Mouse (Mus musculus): Measurements from ENCODE around the gene Abraxas1. TPM values are rescaled to one million over a fixed set of nuclear protein-coding genes. Genes with fewer than 3 reads are reported as not detected.

Abraxas1 gene
- polyA plus RNA-seq (2017; shearing (Covaris generic)), result 10 to 100 TPM; 32.8 to 33.7 TPM

DNA sequence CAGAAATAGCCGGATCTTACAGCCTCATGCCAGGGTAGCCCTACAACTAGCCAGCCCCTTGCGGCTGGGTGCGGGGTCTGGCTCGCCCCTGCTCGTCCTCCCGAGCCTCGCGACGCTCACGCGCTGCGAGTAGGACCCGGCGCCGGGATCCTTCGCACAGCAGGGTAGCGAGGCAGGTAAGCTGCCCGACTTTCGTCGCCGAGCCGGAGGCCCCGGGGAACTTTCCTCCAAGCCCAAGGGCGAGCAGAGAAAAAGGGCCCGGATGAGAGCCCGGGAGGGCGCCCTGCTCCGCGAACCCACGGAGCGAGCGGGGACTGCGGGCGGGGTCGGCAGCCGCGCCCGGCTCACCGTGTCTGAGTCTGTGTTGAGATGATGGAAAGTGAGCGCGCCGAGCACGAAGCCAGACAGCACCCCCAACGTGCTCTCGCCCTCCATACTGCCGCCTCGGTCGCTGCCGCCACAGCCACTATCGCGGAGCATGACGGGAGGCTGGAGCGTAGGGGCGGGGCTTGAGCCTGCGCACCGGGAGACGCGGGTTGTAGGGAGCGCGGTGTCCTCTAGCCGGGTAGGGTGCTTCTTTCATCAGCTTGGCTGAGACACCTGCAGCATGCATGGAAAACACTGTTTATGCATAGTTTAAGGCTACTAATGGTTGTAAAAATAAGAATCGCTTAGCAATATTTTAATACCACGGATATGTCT is at the start of gene Abraxas1:
Abraxas1 (minus strand) TSS at position 483 of the 702 bp plus-strand sequence.
- peak; percentile 95 for ATAC-seq

DNA sequence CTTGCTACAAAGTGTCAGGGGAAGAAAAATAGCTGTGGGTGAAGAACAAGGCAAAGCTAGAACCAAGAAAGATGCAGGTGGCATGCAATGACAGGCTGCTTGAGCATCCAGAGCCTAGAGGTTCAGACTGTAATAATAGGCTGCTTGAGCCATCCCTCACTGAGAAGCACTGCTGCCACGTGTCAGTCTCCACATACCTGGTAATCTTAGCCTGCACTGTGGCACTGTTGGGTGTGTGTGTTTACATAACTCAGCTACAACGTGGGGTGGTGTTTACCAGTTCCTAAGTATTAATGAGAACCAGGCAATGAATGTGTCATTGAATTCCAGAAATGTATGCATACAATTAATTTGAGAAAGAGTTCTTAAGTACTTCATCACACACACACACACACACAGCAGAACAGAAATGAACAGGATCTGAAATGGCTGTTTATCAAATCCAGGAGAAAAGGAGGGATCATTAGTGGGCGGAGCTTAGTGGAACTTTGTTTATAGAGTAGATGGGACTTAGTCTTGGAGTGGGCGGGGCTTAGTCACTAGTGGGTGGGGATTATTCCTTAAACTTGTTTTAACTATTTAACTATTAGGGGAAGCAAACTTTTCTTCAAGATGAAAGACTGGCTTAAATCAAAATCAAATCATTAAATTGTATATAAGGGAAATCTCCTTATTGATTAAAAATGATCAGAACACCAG is 48.6 kb upstream of the Abraxas1 start:
- ATAC-seq, result no peak

DNA sequence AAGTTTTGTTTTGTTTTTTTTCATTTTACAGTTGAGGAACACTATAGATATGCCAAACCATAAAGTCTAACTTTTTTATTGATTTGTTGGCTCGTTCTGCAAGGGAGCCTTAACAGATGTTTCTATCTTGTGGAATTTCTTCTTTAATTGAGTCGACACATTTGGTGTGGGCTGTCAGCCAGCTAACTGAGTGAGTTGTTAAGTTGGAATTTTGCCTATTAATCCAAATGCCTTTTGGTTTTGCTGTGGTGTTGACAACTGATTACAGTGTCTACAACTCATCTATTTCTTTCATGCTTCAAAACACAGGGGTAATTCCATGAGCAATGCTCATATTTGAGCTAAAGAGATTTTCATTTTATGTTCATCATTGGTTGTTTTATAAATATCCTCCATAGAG is 45.4 kb upstream of the Abraxas1 start:
- no peak for ATAC-seq

DNA sequence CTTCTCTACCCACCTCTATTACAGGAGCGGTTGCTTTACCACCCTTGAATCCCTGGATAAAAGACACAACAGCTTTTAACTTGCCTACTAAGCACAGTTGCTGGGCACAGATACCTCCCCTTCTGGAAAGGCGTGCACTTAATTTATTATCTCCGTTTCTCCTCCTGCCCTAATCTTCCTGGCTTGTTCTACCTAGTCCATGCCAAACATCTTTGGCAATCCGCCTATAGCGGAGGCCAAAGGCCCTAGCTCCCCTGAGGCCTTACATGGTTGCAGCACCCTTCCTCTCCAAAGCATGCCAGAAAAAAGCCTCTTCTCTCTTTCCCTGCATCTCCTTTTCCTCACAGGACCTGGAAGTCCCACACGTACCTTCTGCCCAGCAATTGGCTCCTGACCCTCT is 43.7 kb upstream of the Abraxas1 start:
- ATAC-seq, result no peak

DNA sequence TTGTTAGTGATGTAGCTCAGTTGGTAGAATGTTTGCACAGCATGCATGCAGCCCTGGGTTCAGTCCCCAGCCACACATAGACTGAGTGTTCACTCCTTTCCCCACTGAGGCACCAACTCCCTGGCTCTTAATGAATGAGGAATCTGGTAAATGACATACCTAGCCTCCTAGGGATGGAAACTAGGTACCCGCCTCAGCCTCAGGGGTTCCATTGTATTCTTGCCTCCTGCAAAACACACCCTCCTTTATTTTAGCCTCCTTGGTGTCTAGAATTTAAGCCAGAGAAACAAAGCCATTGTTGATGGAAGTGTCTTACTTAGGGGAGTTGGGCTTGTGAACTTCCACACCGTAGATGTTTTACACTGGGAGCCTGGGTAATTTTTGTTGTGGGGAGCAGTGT is 42.3 kb upstream of the Abraxas1 start:
- no peak for ATAC-seq

DNA sequence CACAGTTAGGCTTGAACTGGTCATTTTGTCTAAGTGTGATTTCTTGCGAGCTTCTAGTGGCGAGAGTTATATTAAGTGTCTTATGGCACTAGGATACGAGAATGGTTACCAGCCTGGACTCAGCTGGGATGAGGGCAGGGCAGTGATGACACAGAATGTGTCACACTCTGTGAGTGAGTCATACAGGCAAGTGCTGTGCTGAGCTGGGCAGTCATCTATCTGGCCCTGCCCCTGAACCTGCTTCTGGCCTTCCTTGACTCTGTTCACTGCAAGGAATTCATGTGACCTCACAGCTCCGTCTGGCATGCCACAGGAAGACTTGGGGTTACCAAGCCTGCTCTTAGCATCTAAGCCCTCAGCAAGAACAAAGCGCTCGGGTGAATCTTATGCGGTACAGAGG is 41.0 kb upstream of the Abraxas1 start:
- ATAC-seq, result no peak

DNA sequence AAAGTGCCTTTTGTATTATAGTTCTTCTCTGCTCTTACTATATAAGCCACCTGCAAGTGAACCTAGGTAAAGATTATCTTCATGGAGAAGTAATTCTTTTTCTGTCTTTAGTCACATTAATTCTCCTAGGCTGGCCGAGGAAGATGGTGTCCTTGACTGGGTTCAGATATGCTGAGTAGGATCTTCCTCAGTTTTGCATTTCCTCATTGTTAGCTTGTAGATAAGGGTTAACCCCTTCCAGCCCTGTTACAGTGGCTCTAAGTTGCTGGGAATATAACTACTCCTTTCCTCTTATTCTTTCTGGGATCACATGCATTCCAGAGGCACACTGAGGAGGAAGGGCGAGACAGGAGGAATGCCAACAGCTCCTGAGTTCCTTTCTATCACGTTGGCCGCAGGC is 40.4 kb upstream of the Abraxas1 start:
- ATAC-seq, result no peak

DNA sequence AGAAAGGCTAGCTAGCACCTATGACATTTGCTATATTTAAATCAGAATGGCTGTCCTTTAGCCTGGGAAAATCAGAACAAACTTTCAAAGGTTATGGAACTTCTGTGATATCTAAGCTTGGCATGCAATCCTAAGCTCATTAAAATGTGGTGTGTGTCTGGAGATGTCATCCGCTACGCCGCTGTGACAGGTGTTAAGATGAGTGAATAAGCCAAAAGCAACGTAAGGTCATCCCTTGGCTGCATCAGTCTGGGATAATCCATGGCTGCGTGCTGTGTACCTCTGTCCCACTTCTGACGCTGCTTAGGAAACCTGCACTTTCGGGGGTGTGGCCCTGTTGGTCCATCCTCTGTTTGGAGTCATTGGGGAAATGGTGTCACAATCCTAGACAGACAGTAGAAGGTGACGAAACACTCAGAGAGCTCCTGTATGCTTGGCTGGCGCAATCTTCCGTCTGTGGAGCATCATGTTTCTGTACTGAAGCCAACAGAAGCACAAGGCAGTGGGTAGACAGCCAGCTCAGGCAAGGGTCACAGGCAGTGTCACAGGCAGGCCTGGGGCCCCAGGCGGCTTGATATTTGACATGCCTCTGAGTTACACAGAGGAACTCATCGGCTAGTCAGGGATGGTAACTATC is 39.8 kb upstream of the Abraxas1 start:
- ATAC-seq, result no peak

DNA sequence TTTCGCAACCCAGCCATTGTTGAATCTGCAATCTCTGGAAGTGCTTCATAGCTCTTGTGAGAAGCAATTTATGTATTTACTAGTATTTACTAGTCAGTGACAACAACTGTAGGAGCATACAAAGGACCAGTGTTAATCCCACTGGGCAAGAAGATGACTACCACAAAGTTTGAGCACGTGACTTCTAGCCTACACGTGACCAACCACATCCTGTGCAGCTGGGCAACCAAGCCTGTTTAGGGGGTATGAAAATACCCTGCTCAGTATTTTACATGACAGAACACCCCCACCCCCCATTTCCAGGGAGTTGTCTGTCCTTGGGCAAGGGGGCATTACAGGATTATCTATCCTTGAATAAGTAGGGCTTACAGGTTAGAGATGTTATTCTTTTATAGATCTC is 35.8 kb upstream of the Abraxas1 start:
- peak; percentile 51 for ATAC-seq

DNA sequence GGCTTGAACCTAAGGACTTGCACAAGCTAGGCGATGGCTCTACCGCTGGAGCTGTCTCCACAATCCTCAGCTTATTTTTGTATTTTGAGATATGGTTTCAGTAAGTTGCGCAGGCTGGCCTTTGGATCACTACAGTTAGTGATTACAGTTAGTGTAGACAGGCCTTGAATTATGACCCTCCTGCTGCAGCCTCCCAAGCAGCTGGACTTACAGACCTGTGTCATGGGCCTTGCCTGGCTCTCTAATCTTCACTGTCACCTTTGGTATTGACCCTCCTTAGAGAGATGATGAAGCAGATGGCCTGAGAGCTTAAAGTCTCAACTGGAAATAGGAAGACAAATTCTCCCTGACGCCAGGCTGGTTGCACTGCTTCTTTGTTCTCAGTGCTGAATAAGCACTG is 33.2 kb upstream of the Abraxas1 start:
- no peak for ATAC-seq

DNA sequence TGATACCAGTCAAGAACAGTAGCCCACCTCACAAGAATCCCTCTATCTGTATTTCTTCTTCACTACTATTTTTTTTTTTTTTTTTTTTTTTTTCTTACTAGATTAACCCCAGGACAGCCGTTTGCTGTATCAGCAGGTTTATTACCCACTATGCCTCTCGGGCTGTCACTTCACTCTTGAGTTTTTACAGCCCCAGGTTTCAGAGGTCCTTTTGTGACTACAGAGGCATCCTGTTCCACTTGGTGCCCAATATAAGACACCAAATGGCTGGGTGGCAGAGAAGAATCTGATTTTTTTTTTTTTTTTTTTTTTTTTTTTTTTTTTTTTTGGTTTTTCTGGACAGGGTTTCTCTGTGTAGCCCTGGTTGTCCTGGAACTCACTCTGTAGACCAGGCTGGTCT is 26.4 kb upstream of the Abraxas1 start:
- ATAC-seq, result no peak

DNA sequence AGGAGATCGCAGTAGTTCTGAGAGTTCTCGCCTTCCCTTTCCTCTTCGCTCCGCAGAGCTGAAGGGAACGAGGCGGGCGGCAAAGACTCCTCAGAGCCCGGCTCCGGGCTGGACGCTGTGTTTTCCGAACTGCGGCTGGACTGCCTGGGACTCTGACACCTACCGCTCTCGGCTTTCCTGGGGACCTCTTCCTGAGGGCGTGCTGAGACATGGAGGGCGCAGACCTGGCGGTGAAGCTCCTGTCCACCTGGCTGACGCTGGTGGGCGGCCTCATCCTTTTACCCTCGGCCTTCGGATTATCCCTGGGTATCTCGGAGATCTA is 25.8 kb upstream of the Abraxas1 start:
- ATAC-seq, result peak; percentile 40

DNA sequence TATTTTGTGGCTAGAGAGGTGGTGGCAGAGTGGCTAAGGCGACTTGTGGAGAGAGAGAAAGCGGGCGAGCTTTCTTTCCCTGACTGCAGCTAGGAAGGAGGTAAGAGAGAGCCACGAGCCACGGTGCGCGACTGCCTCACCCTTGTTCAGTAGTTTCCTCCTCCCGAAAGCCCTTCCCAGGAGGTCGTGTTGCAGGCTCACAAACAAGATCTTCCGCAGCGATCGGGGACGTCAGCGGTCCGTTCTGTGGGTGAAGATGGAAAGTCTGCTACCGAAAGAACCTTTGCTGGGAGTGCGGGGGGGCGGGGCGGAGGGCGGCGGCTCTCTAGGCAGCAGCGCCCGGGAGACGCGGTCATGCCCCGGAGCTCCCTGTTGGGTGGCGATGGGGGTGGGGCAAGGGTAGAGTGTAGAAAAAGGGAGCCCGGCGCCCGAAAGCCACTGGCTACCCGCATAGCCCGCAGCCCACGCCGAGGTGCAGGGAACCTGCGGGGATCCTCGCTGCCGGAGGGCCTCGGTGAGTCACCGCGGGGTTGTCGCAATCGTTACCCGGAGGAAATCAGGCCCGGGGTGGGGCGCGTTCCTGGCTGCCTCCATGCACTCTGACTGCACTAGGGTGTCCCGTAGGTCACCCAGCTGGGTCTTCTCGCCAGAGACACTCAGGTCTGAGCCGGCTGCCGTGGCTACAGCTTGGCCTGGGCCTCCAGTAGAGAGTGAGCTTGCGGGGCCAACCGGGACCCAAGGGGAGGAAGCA is 25.3 kb upstream of the Abraxas1 start:
- peak; percentile 72 for ATAC-seq

DNA sequence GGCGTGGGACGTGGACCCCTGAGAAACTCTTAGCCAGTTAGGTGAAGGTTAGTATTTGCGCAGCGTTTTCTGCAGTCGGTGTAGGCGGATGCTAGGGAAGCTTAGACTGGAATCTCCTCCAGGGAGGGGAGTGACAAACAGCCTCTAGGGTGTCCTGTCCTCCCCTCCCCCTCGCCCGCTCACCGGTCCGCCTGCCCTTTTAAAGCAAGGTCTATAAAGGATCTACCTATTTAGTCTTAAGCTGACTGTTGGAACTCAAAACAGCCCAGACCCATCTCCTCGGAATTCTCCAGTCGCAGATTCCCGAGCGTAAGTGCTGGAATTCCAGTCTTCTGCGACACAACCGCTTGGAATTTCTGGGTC is 24.7 kb upstream of the Abraxas1 start, which contains the start of gene Gpat3:
Gpat3 (plus strand) TSS at position 229 of the 363 bp plus-strand sequence.
- ATAC-seq, result peak; percentile 38

DNA sequence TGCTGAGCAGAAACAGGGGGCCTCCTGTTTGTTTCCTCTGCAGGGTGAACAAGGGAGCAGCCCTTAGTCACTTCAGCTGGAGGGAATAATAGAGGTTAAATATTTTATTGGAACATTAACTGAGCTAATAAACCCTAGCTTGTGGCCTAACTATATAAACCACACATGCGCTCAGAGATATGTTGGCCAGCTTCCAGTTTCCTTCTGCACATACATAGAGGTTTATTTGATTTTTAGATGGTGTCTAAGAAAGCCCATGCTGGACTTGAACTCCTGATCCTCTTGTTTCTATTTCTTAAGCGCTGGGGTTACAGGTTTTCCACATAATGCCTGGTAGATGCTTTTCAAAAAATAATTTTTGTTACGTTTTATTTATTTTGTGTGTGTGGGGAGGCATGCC is 23.7 kb upstream of the Abraxas1 start:
- no peak for ATAC-seq

DNA sequence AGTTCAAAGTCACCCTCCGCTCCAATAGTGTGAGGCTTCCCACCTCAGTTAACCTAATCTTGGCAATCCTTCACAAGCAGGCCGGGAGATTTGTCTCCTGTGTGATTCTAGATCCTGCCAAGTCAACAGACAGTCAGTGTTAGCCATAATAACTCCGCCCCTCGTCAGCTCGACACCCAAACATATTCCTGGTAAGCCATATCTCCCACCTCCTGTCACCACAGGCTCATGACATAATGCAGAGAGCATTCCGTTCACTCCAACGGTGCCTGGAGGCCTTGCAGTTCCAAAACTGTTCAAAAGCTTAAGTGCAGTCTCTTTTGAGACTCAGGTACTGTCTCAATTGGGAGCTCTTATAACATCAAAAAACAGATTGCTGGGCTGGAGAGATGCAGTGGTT is 17.1 kb upstream of the Abraxas1 start:
- ATAC-seq, result no peak

DNA sequence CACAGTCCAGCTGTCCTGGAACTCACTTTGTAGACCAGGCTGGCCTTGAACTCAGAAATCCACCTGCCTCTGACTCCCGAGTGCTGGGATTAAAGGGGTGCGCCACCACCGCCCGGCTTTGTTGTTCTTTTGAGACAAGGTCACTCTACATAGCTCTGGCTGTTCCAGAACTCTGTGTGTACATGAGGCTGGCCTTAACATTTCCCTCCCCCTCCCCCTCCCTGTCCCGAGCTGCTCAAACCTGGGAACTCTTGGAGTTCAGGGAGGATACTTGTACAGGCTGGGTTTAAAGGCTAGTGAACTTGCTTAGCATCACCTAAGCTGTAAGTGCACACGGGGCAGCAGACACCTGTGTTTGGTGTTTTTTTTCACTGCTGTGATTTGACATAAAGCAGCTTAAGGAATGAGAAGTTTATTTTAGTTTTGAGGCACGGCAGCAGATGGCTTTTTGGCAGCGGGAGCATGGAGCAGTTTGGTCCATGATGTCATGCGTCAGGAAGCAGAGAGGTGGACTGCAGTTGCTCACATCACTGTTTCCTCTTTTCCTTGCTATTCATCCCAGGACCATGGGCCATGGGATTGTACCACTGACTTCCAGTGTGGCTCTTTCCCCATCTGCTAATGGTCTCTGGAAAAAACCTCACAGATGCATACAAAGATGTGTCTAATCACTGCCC is 15.2 kb upstream of the Abraxas1 start:
- ATAC-seq, result no peak

DNA sequence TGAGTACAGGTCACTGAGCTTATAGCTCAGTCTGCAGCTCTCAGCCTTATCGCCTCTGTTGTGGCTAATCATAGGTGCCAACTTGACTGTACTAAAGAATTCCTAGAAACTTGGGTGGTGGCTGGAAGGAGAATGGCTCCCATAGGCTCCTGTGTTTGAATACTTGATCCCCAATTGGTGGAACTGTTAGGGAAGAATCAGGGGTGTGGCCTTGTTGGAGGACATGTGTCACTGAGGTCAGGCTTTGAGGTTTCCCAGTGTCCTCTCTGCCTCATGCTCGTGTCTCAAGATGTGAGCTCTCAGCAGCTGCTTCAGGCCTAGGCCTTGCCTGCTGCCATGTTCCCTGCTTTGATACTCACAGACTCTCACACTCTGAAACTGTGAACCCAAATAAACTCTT is 13.1 kb upstream of the Abraxas1 start:
- no peak for ATAC-seq

DNA sequence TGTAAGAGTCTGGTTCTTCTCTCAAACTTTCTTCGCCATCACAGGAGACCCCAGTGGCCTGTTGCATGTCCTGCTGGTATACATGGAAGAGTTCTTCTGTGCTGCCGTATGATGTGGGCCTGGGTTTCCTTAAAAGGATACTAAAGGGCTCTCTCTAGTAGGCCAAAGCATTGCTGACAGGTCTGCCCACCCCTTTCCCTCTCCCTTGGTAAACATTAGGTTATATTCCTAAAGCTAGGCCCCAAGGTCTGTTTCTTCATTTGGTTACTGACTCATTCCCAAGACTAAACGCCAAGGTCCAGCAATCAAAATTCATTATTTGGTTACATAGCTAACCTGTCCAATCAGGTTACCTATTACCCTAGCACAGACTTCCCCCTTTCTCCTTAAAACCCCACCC is 11.9 kb upstream of the Abraxas1 start:
- no peak for ATAC-seq

DNA sequence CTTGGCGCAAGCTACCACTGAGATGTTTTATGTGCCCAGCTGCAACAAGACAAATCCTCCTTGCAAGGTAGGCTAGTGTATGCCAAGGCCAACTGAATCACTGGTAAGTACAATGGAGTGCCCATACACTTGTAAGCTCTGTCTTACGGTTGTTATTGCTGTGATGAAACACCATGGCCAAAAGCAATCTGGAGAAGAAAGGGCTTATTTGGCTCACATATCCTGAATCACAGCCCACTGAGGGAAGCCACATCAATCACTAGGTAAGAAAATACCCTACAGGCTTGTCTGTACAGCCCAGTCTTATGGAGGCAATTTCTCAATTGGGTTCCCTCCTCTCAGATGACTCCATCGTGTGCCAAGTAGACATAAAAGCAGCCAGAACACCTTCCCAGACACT is 7.9 kb upstream of the Abraxas1 start:
- ATAC-seq, result no peak

DNA sequence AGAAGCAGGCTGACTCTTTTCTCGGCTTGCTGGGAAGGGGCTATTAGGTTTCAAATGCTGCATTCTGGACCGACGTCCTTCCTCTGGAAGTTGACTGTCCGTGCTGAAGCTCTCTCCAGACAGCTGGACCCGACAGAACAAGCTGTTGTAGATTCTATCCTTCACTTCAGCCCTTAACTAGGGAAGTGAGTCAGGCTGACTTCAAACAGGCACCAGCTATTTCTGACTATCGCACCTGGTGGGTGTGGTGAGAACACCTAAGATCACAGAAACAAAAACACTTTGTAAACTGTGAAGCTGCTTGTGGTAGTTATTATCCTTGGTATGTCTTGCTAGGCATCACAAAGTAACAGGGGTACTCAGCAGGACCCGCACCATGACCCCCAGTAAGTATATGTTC is 5.8 kb upstream of the Abraxas1 start:
- no peak for ATAC-seq

DNA sequence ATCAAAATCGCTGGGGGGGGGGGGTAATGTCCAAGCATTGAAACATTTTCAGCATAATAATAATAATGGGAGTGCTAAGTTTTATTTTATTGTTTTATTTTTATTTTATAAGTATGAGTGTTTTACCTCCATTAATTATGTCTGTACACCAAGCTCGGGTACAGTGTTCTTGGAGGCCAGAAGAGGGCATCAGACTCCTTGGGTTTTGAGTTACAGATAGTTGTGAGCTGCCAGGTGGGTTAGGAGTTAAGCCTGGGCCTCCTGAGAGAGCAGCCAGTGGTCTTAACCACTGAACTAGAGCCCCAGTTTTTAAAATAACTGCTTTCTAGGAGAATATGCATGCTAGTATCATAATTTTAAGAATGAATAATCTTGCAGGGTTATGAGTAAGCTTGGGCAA is 5.2 kb upstream of the Abraxas1 start:
- peak; percentile 51 for ATAC-seq

DNA sequence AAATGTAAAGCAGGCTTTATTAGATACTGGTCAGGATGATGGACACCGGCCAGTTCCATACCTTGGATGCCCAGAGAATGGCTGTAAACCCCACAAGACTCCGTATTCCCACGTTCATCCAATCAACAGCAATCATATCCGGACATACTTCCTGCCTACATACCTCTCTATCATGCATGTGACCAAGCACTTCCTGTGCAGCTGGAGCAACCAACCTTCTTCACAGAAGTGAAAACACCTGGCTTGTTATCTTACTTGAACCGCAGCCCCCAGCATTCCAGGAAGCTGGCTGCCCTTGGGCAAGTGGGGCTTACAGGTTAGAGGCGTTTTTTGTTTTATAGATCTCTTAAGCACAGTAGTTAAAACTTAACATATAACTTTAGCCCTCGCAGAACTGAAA is 2.1 kb upstream of the Abraxas1 start:
- no peak for ATAC-seq

Measured in CD4-positive, CD25-positive, alpha-beta regulatory T cell, adult 4 months (primary cell).